Mouse (Mus musculus): ENCODE results near the gene AC124108.1. TPM values are rescaled to one million over a fixed set of nuclear protein-coding genes. Genes with fewer than 3 reads are reported as not detected.

Gene AC124108.1
- polyA plus RNA-seq, 1 experiment from 2014 or later: 0.05 TPM

DNA sequence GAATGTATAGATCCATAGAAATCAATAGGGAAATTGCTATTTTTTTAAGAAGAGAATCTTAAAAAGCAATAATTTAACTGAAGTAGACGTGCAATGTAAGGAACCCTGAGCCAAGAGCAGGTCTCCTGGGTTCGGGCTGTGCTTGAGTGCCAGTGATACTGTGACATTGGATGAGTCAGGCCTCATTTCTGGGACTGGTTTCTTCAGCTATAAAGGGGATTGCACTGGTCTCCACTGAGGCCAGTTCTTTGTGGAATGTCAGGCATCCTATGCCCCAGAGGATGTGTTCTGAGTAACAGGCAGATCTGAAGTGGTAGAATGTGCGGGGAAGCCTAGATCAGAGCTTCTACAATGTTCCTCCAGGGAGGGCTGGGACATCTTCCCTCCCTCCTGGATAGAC, 15.6 kb downstream of the AC124108.1 start:
- Histone ChIP-seq H3K27me3 (peaks cover 70% of the 10 kb centered on the region), H3K4me2 (no peak overlapping the region), H3K27ac (no peak overlapping the region), H3K9ac (no peak overlapping the region), H3K4me3 (replicated peaks) (no peak overlapping the region), H3K9me3 (replicated peaks) (no peaks in the 10 kb centered on the region), H3K4me1 (peaks cover 22% of the 10 kb centered on the region), H3K36me3 (no peaks in the 10 kb centered on the region)
- ATAC-seq (replicated peaks; ENCODE audit: low FRiP score): no peak
- WGBS: 72% methylated on average over 3 of the region's 3 CpGs

DNA sequence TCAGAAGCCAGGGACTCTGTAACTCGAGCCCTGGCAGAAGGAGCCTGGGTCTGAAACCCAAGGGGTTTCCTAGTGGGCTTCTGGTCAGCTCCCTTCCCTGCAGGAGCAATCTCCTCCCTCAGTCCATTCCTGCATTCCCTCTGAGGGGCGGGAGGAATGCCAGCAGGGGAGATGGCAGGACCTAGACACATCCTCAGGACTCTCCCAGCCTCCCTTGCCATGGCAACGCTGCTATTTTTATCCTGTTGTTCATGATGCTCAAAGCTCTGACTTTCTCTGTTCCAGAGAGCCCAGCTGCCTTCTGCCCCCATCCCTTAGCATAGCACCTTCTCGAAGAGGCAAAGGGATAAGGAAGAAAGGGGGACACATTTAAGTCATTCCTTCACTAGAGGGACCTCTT, 16.9 kb downstream of the AC124108.1 start:
- Histone ChIP-seq H3K4me2 (no peak overlapping the region), H3K27me3 (peaks cover 65% of the 10 kb centered on the region), H3K9ac (no peak overlapping the region), H3K4me3 (replicated peaks) (no peak overlapping the region), H3K9me3 (replicated peaks) (no peaks in the 10 kb centered on the region), H3K27ac (no peak overlapping the region), H3K36me3 (no peaks in the 10 kb centered on the region), H3K4me1 (peaks cover 29% of the 10 kb centered on the region)
- 18% methylated on average over 4 of the region's 4 CpGs for WGBS
- no peak for ATAC-seq (replicated peaks; ENCODE audit: low FRiP score)

DNA sequence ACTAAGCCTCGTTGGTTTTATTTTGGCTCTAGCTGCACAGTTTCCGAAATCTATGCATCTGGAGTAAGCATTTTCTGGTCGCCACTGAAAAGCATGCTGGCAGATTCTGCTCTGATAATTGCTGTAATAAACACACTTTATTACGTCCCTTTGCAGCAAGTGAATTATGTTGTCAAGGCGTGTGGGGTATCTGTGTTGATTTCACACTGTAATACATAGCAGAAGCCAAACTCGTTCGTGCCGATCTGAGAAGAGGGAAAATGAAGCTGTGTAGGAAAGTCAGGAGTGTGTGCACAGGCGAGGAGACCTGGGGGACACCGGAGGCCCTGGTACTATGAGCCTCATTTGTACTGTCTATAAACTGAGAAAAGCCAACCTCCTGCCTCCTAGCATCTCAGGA, 18.1 kb downstream of the AC124108.1 start:
- Histone ChIP-seq H3K4me2 (no peak overlapping the region), H3K9me3 (replicated peaks) (no peaks in the 10 kb centered on the region), H3K4me3 (replicated peaks) (no peak overlapping the region), H3K9ac (no peak overlapping the region), H3K27me3 (peaks cover 54% of the 10 kb centered on the region), H3K4me1 (peaks cover 29% of the 10 kb centered on the region), H3K27ac (no peak overlapping the region), H3K36me3 (no peaks in the 10 kb centered on the region)
- ATAC-seq (replicated peaks; ENCODE audit: low FRiP score): no peak
- 38% methylated on average over 10 of the region's 10 CpGs for WGBS

DNA sequence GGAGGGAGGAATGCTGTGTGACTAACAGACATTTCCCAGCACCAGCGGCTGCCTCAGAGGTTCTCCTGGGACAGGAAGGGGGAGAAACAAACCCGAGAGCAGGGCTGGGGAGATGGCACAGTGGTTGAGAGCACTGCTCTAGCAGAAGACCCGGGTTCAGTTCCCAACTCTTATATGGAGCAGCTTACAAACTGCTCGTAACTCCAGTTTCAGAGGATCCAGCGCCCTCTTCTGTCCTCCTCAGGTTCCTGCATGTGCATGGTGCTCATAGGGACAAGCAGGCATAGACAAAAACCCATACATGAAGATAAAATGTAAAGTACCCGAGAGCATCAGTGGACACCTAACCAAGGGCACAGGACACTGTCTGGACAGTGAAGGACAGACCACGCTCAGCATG, 19.7 kb downstream of the AC124108.1 start:
- 23% methylated on average over 7 of the region's 7 CpGs for WGBS
- no peak for ATAC-seq (replicated peaks; ENCODE audit: low FRiP score)

DNA sequence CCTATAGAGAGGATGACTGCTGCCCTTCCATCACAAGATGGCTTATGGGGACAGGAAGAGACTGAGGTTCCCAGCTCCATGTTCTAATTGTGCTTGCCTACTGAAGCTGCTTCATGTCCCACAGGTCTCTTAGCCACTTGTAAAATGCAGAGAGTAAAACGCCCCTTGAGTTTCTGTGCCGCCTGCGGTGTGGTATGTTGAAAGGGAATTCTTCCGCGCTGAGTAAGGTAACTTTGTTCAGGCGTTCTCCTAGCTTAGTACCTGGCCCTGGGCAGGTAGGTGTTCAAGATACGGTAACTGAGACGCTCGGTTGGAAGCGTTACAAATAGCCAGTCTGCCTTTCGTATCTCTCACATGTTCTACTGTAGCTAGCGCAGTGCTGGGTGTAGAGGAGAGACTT, 20.4 kb downstream of the AC124108.1 start:
- Histone ChIP-seq H3K9ac (no peak overlapping the region), H3K4me3 (replicated peaks) (peak overlapping the region; percentile 28)

More for the DNA sequence above, 19.7 kb downstream of the AC124108.1 start:
- no peaks in the 10 kb centered on the region for H3K36me3 ChIP-seq
- H3K27me3 ChIP-seq: peaks cover 51% of the 10 kb centered on the region
- H3K4me2 ChIP-seq: no peak overlapping the region
- no peak overlapping the region for H3K4me3 ChIP-seq (replicated peaks)
- peaks cover 29% of the 10 kb centered on the region for H3K4me1 ChIP-seq
- no peaks in the 10 kb centered on the region for H3K9me3 ChIP-seq (replicated peaks)
- H3K27ac ChIP-seq: no peak overlapping the region
- no peak overlapping the region for H3K9ac ChIP-seq

DNA sequence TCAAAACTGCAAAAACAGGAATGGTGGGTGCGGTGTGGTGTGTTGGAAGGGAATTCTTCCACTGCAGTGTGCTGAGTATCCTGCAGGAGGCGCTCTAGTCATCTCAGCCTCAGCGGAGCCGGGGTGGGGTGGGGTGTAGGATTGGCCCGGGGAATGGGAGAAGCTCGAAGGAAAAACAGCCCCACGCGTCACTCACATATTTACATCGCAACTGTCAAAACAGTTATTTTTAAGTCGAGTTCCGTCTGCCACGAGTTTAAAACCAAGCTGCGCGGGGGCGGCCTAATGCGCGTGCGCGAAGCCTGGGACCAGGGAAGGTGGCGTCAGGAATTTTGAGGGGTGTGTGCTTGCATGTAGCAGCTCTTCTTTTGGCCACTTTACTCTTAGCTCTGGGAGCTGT, 21.0 kb downstream of the AC124108.1 start:
- Histone ChIP-seq H3K4me3 (replicated peaks) (peak overlapping the region; percentile 28), H3K9me3 (replicated peaks) (no peaks in the 10 kb centered on the region), H3K9ac (no peak overlapping the region), H3K36me3 (no peaks in the 10 kb centered on the region), H3K27me3 (peaks cover 46% of the 10 kb centered on the region), H3K4me1 (peaks cover 26% of the 10 kb centered on the region), H3K27ac (no peak overlapping the region), H3K4me2 (peak overlapping the region; percentile 52)
- 4% methylated on average over 20 of the region's 20 CpGs for WGBS
- 0 out of 2 replicates have a peak, but pooled peaks have one; percentile 56 for ATAC-seq (replicated peaks; ENCODE audit: low FRiP score)

More for the DNA sequence above, 20.4 kb downstream of the AC124108.1 start:
- Histone ChIP-seq H3K4me2 (peak overlapping the region; percentile 52), H3K27me3 (peaks cover 51% of the 10 kb centered on the region), H3K36me3 (no peaks in the 10 kb centered on the region), H3K4me1 (peaks cover 26% of the 10 kb centered on the region), H3K9me3 (replicated peaks) (no peaks in the 10 kb centered on the region), H3K27ac (no peak overlapping the region)
- 42% methylated on average over 12 of the region's 12 CpGs for WGBS
- no peak for ATAC-seq (replicated peaks; ENCODE audit: low FRiP score)

DNA sequence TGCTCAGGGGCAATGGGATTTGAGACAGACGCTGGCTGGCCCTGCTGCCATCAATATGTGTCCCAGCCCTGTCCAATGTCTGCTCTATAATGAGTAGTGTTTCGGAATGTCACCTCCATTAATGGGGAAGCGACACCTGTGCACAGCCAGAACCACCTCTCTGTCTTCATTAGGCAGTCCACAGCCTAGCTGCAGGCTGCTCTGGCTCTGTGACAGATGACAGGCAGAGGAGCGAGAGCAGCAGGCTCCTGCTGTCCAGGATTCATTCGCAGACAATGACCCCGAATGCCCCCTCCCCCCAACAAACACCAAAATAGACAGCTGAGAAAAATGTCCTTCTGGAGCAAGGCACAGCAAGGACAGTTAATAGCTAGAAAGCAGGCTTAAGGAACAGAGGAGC, 21.8 kb downstream of the AC124108.1 start:
- Histone ChIP-seq H3K4me3 (replicated peaks) (no peak overlapping the region), H3K9ac (no peak overlapping the region), H3K27ac (no peak overlapping the region), H3K36me3 (no peaks in the 10 kb centered on the region), H3K27me3 (peaks cover 38% of the 10 kb centered on the region), H3K9me3 (replicated peaks) (no peaks in the 10 kb centered on the region), H3K4me2 (no peak overlapping the region), H3K4me1 (peaks cover 23% of the 10 kb centered on the region)
- ATAC-seq (replicated peaks; ENCODE audit: low FRiP score): no peak
- 43% methylated on average over 6 of the region's 6 CpGs for WGBS

DNA sequence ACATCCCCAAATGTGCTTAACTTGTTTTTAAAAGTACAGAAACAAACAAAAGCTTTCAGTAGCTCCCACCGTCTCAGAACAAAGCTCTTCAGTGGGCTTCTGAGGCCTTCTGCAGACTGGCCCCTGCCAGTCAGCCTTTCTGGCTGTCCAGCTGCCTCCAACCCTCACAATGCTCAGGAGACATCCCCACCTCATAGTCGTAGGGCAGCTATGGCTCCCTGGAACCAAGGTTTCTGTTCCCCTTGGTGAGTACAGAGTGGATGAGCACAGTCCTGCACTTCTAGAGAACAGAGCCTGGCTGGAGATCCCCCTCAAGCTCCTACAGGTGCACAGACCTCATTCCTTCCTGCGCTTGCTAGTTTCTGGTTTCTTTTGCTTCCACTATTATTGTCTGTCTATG, 25.0 kb downstream of the AC124108.1 start:
- no peak overlapping the region for H3K4me3 ChIP-seq (replicated peaks)
- no peak for ATAC-seq (replicated peaks; ENCODE audit: low FRiP score)
- no peak overlapping the region for H3K27ac ChIP-seq
- no peak overlapping the region for H3K9ac ChIP-seq
- H3K4me2 ChIP-seq: no peak overlapping the region
- H3K4me1 ChIP-seq: peaks cover 7% of the 10 kb centered on the region
- H3K9me3 ChIP-seq (replicated peaks): no peaks in the 10 kb centered on the region
- no peaks in the 10 kb centered on the region for H3K36me3 ChIP-seq
- WGBS: 45% methylated on average over 3 of the region's 3 CpGs
- H3K27me3 ChIP-seq: peaks cover 20% of the 10 kb centered on the region

DNA sequence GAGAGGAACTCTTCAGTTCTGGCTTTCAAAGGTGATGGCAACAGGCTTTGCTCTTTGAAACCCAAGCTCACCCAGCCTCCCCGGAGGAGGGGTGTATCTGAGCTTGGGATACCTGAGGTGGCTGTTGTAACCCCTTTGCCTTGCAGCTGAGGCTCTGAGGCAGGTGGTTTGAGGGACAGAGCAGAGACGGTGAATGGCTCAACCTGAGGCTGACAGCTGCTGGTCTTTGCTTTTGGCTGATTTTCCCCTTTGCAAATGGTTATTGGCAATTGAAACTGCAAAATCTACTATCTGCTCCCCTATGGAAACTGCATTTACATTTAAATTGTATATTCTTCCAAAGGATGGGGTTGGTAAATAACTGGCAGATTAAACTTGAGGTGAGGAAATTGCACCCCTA, 30.4 kb downstream of the AC124108.1 start:
- Histone ChIP-seq H3K4me2 (no peak overlapping the region), H3K4me3 (replicated peaks) (no peak overlapping the region), H3K27ac (no peak overlapping the region), H3K9me3 (replicated peaks) (no peaks in the 10 kb centered on the region), H3K36me3 (no peaks in the 10 kb centered on the region), H3K9ac (no peak overlapping the region), H3K27me3 (peaks cover 13% of the 10 kb centered on the region), H3K4me1 (no peaks in the 10 kb centered on the region)
- 49% methylated on average over 2 of the region's 2 CpGs for WGBS
- ATAC-seq (replicated peaks; ENCODE audit: low FRiP score): no peak

DNA sequence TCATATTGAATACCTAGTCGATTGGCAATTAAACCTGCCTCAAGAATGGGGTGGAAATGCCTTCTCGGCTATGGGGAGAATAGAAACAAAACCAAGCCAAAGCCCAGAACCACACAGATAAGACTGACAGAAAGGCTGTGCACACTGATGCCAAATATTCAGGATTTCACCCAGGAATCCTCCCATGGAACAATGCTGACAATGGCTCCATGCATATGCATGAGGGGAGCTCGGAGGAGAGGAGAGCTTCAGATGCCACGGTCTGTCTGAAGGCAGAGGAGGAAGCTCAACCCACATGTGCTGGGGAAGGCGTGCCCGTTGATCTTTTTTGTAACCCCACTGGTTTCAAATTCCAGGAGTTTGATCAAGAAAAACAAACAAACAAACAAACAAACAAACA, 30.9 kb downstream of the AC124108.1 start:
- 44% methylated on average over 6 of the region's 6 CpGs for WGBS
- ATAC-seq (replicated peaks; ENCODE audit: low FRiP score): no peak
- peaks cover 13% of the 10 kb centered on the region for H3K27me3 ChIP-seq
- H3K9me3 ChIP-seq (replicated peaks): no peaks in the 10 kb centered on the region
- H3K4me2 ChIP-seq: no peak overlapping the region
- H3K36me3 ChIP-seq: no peaks in the 10 kb centered on the region
- no peak overlapping the region for H3K27ac ChIP-seq
- no peak overlapping the region for H3K4me3 ChIP-seq (replicated peaks)
- no peak overlapping the region for H3K9ac ChIP-seq
- no peaks in the 10 kb centered on the region for H3K4me1 ChIP-seq

DNA sequence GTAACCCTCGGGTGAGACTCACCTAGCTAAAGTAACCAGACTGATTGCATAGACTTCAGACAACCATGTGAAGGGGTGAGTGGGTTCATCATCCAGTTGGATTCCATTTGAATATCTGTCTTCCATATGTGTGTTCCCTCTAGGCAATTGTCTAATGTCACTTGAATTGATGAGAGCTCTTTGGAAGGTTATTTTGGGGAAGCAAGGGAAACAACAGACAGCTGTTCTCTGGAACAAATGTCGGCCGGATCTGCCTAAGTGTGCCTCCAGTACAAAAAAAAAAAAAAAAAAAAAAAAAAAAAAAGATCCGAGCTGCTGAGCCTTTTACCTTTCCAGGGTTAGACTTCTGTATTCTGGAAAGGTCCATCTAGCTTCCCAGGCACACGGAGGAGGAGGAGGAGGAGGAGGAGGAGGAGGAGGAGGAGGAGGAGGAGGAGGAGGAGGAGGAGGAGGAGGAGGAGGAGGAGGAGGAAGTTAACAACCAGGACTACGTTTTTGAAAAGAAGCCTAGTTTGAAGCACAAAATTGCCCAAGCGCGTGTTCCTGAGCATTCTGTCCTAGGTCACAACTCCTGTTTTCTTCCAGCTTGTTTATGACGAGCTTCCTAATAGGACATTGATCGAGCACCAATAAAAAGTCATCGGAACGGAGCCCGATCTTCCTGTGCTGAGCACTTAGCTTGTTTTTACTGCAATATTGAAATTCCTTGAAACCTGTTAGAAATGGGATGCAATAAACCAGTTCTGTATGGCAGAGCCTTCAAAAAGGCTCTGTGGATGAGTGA, 35.2 kb downstream of the AC124108.1 start:
- Histone ChIP-seq H3K9ac (no peak overlapping the region), H3K27ac (no peak overlapping the region), H3K36me3 (no peaks in the 10 kb centered on the region), H3K4me1 (no peaks in the 10 kb centered on the region), H3K4me3 (replicated peaks) (no peak overlapping the region), H3K9me3 (replicated peaks) (no peaks in the 10 kb centered on the region), H3K4me2 (no peak overlapping the region), H3K27me3 (peaks cover 5% of the 10 kb centered on the region)
- ATAC-seq (replicated peaks; ENCODE audit: low FRiP score): no peak
- WGBS: 65% methylated on average over 11 of the region's 13 CpGs

DNA sequence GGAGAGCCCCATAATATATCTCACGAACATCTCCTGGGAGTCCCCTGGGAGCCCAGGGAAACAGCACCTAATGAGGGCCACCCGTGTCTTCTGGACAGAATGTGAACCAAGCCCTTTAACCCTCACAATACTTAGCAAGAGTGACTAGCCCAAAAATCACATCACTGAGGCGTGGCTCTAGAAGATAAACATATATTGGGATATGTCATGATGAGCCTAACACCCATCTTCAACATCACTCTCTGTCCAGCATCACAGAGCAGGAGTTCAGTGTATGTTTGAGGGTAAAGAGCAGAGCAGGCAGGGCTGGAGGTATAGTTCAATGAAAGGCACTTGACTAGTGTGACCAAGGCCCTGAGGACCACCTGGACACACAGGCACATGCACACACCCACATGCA, 38.4 kb downstream of the AC124108.1 start, which contains the start of gene Gm10188:
TSS of gene Gm10188 (minus strand) at position 101 of the 400 bp plus-strand sequence.
- WGBS: 84% methylated on average over 3 of the region's 3 CpGs
- Histone ChIP-seq H3K9me3 (replicated peaks) (no peaks in the 10 kb centered on the region), H3K36me3 (no peaks in the 10 kb centered on the region)

More for the DNA sequence above, 38.4 kb downstream of the AC124108.1 start, which contains the start of gene Gm10188:
- H3K27ac ChIP-seq: no peak within 1 kb of the TSS
- no peak for ATAC-seq (replicated peaks; ENCODE audit: low FRiP score)
- no peak within 1 kb of the TSS for H3K4me3 ChIP-seq (replicated peaks)
- H3K4me2 ChIP-seq: no peak within 1 kb of the TSS
- H3K27me3 ChIP-seq: peaks cover 9% of the 10 kb centered on the region
- H3K4me1 ChIP-seq: peaks cover 6% of the 10 kb centered on the region; the same call in 1 of the 2 replicates
- H3K9ac ChIP-seq: no peak within 1 kb of the TSS
